Mouse (Mus musculus) kidney, adult 18-20 months (tissue): ENCODE data around the gene Spen.

ENCODE experiments used
- DNase-seq: peaks from one replicate; pipeline ENCODE4 v3.0.0; 2021

Gene Spen

GRCm38 (mm10) chr4:141469343-141469742, 69.1 kb downstream of the Spen start:
- no peak for DNase-seq

- no peak for DNase-seq
Measured at GRCm38 (mm10) chr4:141468576-141468975, 69.8 kb downstream of the Spen start.

- DNase-seq = no peak
Measured at GRCm38 (mm10) chr4:141467581-141467927, 70.8 kb downstream of the Spen start.

GRCm38 (mm10) chr4:141466844-141467580, 71.4 kb downstream of the Spen start:
- no peak for DNase-seq

- DNase-seq = no peak
Measured at GRCm38 (mm10) chr4:141466289-141466795, 72.1 kb downstream of the Spen start.

- DNase-seq = no peak
Measured at GRCm38 (mm10) chr4:141465512-141466288, 72.7 kb downstream of the Spen start.

GRCm38 (mm10) chr4:141464722-141465121, 73.7 kb downstream of the Spen start:
- DNase-seq = no peak

- DNase-seq = peak; percentile 69
Measured at GRCm38 (mm10) chr4:141463472-141463871, 74.9 kb downstream of the Spen start.

- no peak for DNase-seq
Measured at GRCm38 (mm10) chr4:141461576-141461975, 76.8 kb downstream of the Spen start.

- DNase-seq = no peak
Measured at GRCm38 (mm10) chr4:141461088-141461487, 77.3 kb downstream of the Spen start.

- no peak for DNase-seq
Measured at GRCm38 (mm10) chr4:141460481-141460880, 77.9 kb downstream of the Spen start.

GRCm38 (mm10) chr4:141459766-141460165, 78.6 kb downstream of the Spen start:
- DNase-seq = no peak

- no peak for DNase-seq
Measured at GRCm38 (mm10) chr4:141458888-141459287, 79.5 kb downstream of the Spen start.

GRCm38 (mm10) chr4:141458236-141458635, 80.2 kb downstream of the Spen start:
- no peak for DNase-seq

GRCm38 (mm10) chr4:141456193-141456938, 82.0 kb downstream of the Spen start:
- DNase-seq = no peak

- no peak for DNase-seq
Measured at GRCm38 (mm10) chr4:141455526-141455925, 82.9 kb downstream of the Spen start.

GRCm38 (mm10) chr4:141454581-141455350, 83.6 kb downstream of the Spen start:
- no peak for DNase-seq

- DNase-seq = no peak
Measured at GRCm38 (mm10) chr4:141451916-141452450, 86.4 kb downstream of the Spen start.

- DNase-seq = no peak
Measured at GRCm38 (mm10) chr4:141451251-141451650, 87.1 kb downstream of the Spen start.

- no peak for DNase-seq
Measured at GRCm38 (mm10) chr4:141446211-141446610, 92.2 kb downstream of the Spen start.

- DNase-seq = no peak
Measured at GRCm38 (mm10) chr4:141445328-141445720, 93.1 kb downstream of the Spen start.
